Mouse (Mus musculus) heart, embryonic 13.5 days (tissue): ENCODE results near the gene Man1a. TPM values are rescaled to one million over a fixed set of nuclear protein-coding genes. Genes with fewer than 3 reads are reported as not detected.

Experiments used
- ATAC-seq: fragments of 200-750 bp; cut with Nextera tagmentation; 2 replicates; pipeline ENCODE4 v1.8.0; 2017; ENCODE audit warnings: moderate TSS enrichment; ENCODE audit not compliant: insufficient number of reproducible peaks, low FRiP score, low TSS enrichment; ENCODE audit errors: extremely low read depth
- H3K27ac ChIP-seq: fragments of 300-500 bp; sonication (generic); replicated peaks from 2 replicates; pipeline ENCODE4 v1.5.1; 2015; ENCODE audit warnings: moderate library complexity, mild to moderate bottlenecking, inconsistent platforms
- H3K27me3 ChIP-seq: fragments of 300-500 bp; sonication (generic); replicated peaks from 2 replicates; pipeline ENCODE4 v1.6.1; 2015; ENCODE audit warnings: mild to moderate bottlenecking, inconsistent platforms
- H3K36me3 ChIP-seq: fragments of 300-500 bp; sonication (generic); 2 replicates; pipeline ENCODE4 v1.6.1; 2015; ENCODE audit warnings: mild to moderate bottlenecking, inconsistent platforms
- H3K4me1 ChIP-seq: fragments of 300-500 bp; sonication (generic); 2 replicates; pipeline ENCODE4 v1.6.1; 2015; ENCODE audit warnings: inconsistent platforms
- H3K4me2 ChIP-seq: fragments of 300-500 bp; sonication (generic); 2 replicates; pipeline ENCODE4 v1.6.1; 2015; ENCODE audit warnings: inconsistent platforms, mild to moderate bottlenecking, moderate library complexity
- H3K4me3 ChIP-seq: fragments of 300-500 bp; sonication (generic); 2 replicates; pipeline ENCODE4 v1.5.1; 2015; ENCODE audit warnings: moderate library complexity, mild to moderate bottlenecking, inconsistent platforms
- H3K9ac ChIP-seq: fragments of 300-500 bp; sonication (generic); 2 replicates; pipeline ENCODE4 v1.6.1; 2015; ENCODE audit warnings: inconsistent platforms, mild to moderate bottlenecking, moderate library complexity
- H3K9me3 ChIP-seq: fragments of 300-500 bp; sonication (generic); 2 replicates; pipeline ENCODE4 v1.6.1; 2016; ENCODE audit warnings: inconsistent platforms
- WGBS: fragments of 180-500 bp; shearing (Covaris S2); methylation state at CpG from one replicate; pipeline ENCODE4 v1.1.7; 2015; ENCODE audit warnings: mixed read lengths; 5-methylcytosine and 5-hydroxymethylcytosine counted together
- polyA plus RNA-seq: library from polyadenylated mRNA; unstranded; fragments of >200 nt; fragmentation: Nextera tagmentation; extraction: Ambion mirVana; gene quantifications from 2 replicates; pipeline ENCODE4 v1.2.1, GENCODE M21; 2015

The Man1a gene
- polyA plus RNA-seq, 1 experiment from 2014 or later: 4.2 TPM

GRCm38 (mm10) chr10:53974180-53974579 lies 102.2 kb downstream of the Man1a start:
- Histone ChIP-seq H3K9ac (no peak overlapping the region), H3K9me3 (no peaks in the 10 kb centered on the region), H3K4me1 (peaks cover 5% of the 10 kb centered on the region), H3K27ac (no peak overlapping the region), H3K4me3 (no peak overlapping the region), H3K36me3 (no peaks in the 10 kb centered on the region), H3K27me3 (no peaks in the 10 kb centered on the region), H3K4me2 (no peak overlapping the region)
- no peak for ATAC-seq

GRCm38 (mm10) chr10:53959759-53960158 lies 116.7 kb downstream of the Man1a start:
- Histone ChIP-seq H3K4me2 (no peak overlapping the region), H3K9me3 (no peaks in the 10 kb centered on the region), H3K27me3 (no peaks in the 10 kb centered on the region), H3K4me1 (0 out of 2 replicates have a peak, but pooled peaks cover 2% of the 10 kb centered on the region), H3K4me3 (no peak overlapping the region), H3K27ac (no peak overlapping the region), H3K36me3 (no peaks in the 10 kb centered on the region), H3K9ac (no peak overlapping the region)
- ATAC-seq: no peak
- 65% methylated on average over 3 of the region's 3 CpGs for WGBS

GRCm38 (mm10) chr10:53941597-53941996 lies 134.8 kb downstream of the Man1a start:
- Histone ChIP-seq H3K27me3 (no peaks in the 10 kb centered on the region), H3K9me3 (no peaks in the 10 kb centered on the region), H3K36me3 (no peaks in the 10 kb centered on the region), H3K4me2 (no peak overlapping the region), H3K27ac (no peak overlapping the region), H3K4me3 (no peak overlapping the region), H3K4me1 (no peaks in the 10 kb centered on the region), H3K9ac (no peak overlapping the region)
- 71% methylated on average over 7 of the region's 7 CpGs for WGBS
- ATAC-seq: no peak

GRCm38 (mm10) chr10:53938199-53938598 lies 138.2 kb downstream of the Man1a start:
- peaks cover 3% of the 10 kb centered on the region; the same call in 1 of the 2 replicates for H3K36me3 ChIP-seq
- no peak overlapping the region for H3K4me3 ChIP-seq
- H3K27ac ChIP-seq: no peak overlapping the region
- ATAC-seq: no peak
- no peak overlapping the region for H3K4me2 ChIP-seq
- H3K9me3 ChIP-seq: no peaks in the 10 kb centered on the region
- H3K27me3 ChIP-seq: no peaks in the 10 kb centered on the region
- H3K9ac ChIP-seq: no peak overlapping the region
- WGBS: 72% methylated on average over 3 of the region's 3 CpGs
- no peaks in the 10 kb centered on the region for H3K4me1 ChIP-seq

GRCm38 (mm10) chr10:53936078-53936477 lies 140.3 kb downstream of the Man1a start:
- Histone ChIP-seq H3K36me3 (peaks cover 9% of the 10 kb centered on the region), H3K27me3 (no peaks in the 10 kb centered on the region), H3K27ac (no peak overlapping the region), H3K9ac (no peak overlapping the region), H3K4me1 (no peaks in the 10 kb centered on the region), H3K4me3 (no peak overlapping the region), H3K9me3 (no peaks in the 10 kb centered on the region), H3K4me2 (no peak overlapping the region)
- ATAC-seq: no peak
- WGBS: 86% methylated on average over 3 of the region's 3 CpGs

- no peak for ATAC-seq
- peaks cover 20% of the 10 kb centered on the region for H3K4me1 ChIP-seq
- no peaks in the 10 kb centered on the region for H3K9me3 ChIP-seq
- no peak overlapping the region for H3K9ac ChIP-seq
- WGBS: 34% methylated on average over 4 of the region's 4 CpGs
- H3K4me2 ChIP-seq: no peak overlapping the region
- H3K27ac ChIP-seq: no peak overlapping the region
- H3K36me3 ChIP-seq: peaks cover 9% of the 10 kb centered on the region
- H3K27me3 ChIP-seq: no peaks in the 10 kb centered on the region
- no peak overlapping the region for H3K4me3 ChIP-seq
Observed at GRCm38 (mm10) chr10:53929722-53930500, 146.5 kb downstream of the Man1a start.

GRCm38 (mm10) chr10:53927904-53928303 lies 148.5 kb downstream of the Man1a start:
- Histone ChIP-seq H3K4me1 (peaks cover 20% of the 10 kb centered on the region), H3K9ac (no peak overlapping the region), H3K4me3 (no peak overlapping the region), H3K27me3 (no peaks in the 10 kb centered on the region), H3K27ac (no peak overlapping the region), H3K36me3 (peaks cover 6% of the 10 kb centered on the region), H3K4me2 (no peak overlapping the region), H3K9me3 (no peaks in the 10 kb centered on the region)
- WGBS: 62% methylated on average over 5 of the region's 5 CpGs
- ATAC-seq: no peak

GRCm38 (mm10) chr10:53925456-53925855 lies 151.0 kb downstream of the Man1a start:
- H3K9ac ChIP-seq: no peak overlapping the region
- no peak overlapping the region for H3K4me3 ChIP-seq
- no peak overlapping the region for H3K27ac ChIP-seq
- no peak overlapping the region for H3K4me2 ChIP-seq
- ATAC-seq: no peak
- H3K27me3 ChIP-seq: no peaks in the 10 kb centered on the region
- WGBS: 77% methylated on average over 6 of the region's 6 CpGs
- peaks cover 19% of the 10 kb centered on the region for H3K4me1 ChIP-seq
- H3K36me3 ChIP-seq: 0 out of 2 replicates have a peak, but pooled peaks cover 5% of the 10 kb centered on the region
- no peaks in the 10 kb centered on the region for H3K9me3 ChIP-seq

GRCm38 (mm10) chr10:53922236-53922635 lies 154.2 kb downstream of the Man1a start:
- ATAC-seq: no peak
- no peak overlapping the region for H3K27ac ChIP-seq
- no peak overlapping the region for H3K4me3 ChIP-seq
- no peak overlapping the region for H3K4me2 ChIP-seq
- 83% methylated on average over 3 of the region's 3 CpGs for WGBS
- no peaks in the 10 kb centered on the region for H3K9me3 ChIP-seq
- H3K36me3 ChIP-seq: peaks cover 25% of the 10 kb centered on the region
- no peak overlapping the region for H3K9ac ChIP-seq
- H3K27me3 ChIP-seq: no peaks in the 10 kb centered on the region
- no peaks in the 10 kb centered on the region for H3K4me1 ChIP-seq

GRCm38 (mm10) chr10:53917517-53917916 lies 158.9 kb downstream of the Man1a start:
- Histone ChIP-seq H3K4me3 (no peak overlapping the region), H3K4me2 (no peak overlapping the region), H3K36me3 (peaks cover 24% of the 10 kb centered on the region), H3K27ac (no peak overlapping the region), H3K27me3 (no peaks in the 10 kb centered on the region), H3K9me3 (no peaks in the 10 kb centered on the region), H3K4me1 (no peaks in the 10 kb centered on the region), H3K9ac (no peak overlapping the region)
- ATAC-seq: no peak
- WGBS: 74% methylated on average over 3 of the region's 3 CpGs

- Histone ChIP-seq H3K4me2 (no peak overlapping the region), H3K27ac (no peak overlapping the region), H3K36me3 (peaks cover 21% of the 10 kb centered on the region), H3K9me3 (no peaks in the 10 kb centered on the region), H3K9ac (no peak overlapping the region), H3K4me1 (no peaks in the 10 kb centered on the region), H3K4me3 (no peak overlapping the region), H3K27me3 (no peaks in the 10 kb centered on the region)
- ATAC-seq: no peak
- 68% methylated on average over 6 of the region's 6 CpGs for WGBS
Observed at GRCm38 (mm10) chr10:53915719-53916118, 160.7 kb downstream of the Man1a start.

- 71% methylated on average over 8 of the region's 8 CpGs for WGBS
- Histone ChIP-seq H3K4me2 (no peak overlapping the region), H3K27me3 (no peaks in the 10 kb centered on the region), H3K27ac (no peak overlapping the region), H3K9me3 (no peaks in the 10 kb centered on the region), H3K9ac (no peak overlapping the region), H3K4me3 (no peak overlapping the region), H3K4me1 (no peaks in the 10 kb centered on the region), H3K36me3 (peaks cover 21% of the 10 kb centered on the region)
- no peak for ATAC-seq
Observed at GRCm38 (mm10) chr10:53914974-53915609, 161.3 kb downstream of the Man1a start.
